Mouse (Mus musculus): Measurements from ENCODE around the gene Nufip1. TPM values are rescaled to one million over a fixed set of nuclear protein-coding genes. Genes with fewer than 3 reads are reported as not detected.
"Not testable (repeated sequence)": the region's sequence is repeated elsewhere in the genome, so short reads cannot be mapped to it uniquely, and the experiment has no call there.

Nufip1 gene
- polyA plus RNA-seq, 1 experiment, result 1.8 TPM

- no peak overlapping the region for H3K4me3 ChIP-seq (ENCODE audit: insufficient read depth, low read depth, low read length)
- no peak for DNase-seq
- TF ChIP-seq CTCF (conservative IDR thresholded peaks at IDR 0.05; ENCODE audit: insufficient read depth, insufficient read length, low read depth, low read length) (no peak), POLR2A (IDR thresholded peaks at IDR 0.05; ENCODE audit: low read depth, low read length) (no peak)
- no peaks in the 10 kb centered on the region for H3K4me1 ChIP-seq (ENCODE audit: control insufficient read depth, insufficient read depth, low read length)
- H3K27me3 ChIP-seq (replicated peaks; ENCODE audit: control insufficient read depth, insufficient read depth, low read length), result no peaks in the 10 kb centered on the region
- 72% methylated on average over 5 of the region's 5 CpGs for WGBS
- H3K27ac ChIP-seq (ENCODE audit: insufficient read depth, low read depth, low read length), result no peak overlapping the region
- no peaks in the 10 kb centered on the region for H3K36me3 ChIP-seq (ENCODE audit: control insufficient read depth, insufficient read depth, low read length)
These were observed 47.6 kb downstream of the Nufip1 start for GRCm38 (mm10) chr14:76158192-76158785.

GRCm38 (mm10) chr14:76160580-76160979 lies 49.9 kb downstream of the Nufip1 start:
- not testable (repeated sequence) for DNase-seq; H3K27ac ChIP-seq (ENCODE audit: insufficient read depth, low read depth, low read length); H3K27me3 ChIP-seq (replicated peaks; ENCODE audit: control insufficient read depth, insufficient read depth, low read length); H3K36me3 ChIP-seq (ENCODE audit: control insufficient read depth, insufficient read depth, low read length); H3K4me3 ChIP-seq (ENCODE audit: insufficient read depth, low read depth, low read length); H3K4me1 ChIP-seq (ENCODE audit: control insufficient read depth, insufficient read depth, low read length)
- 86% methylated on average over 6 of the region's 6 CpGs for WGBS

GRCm38 (mm10) chr14:76164236-76164635 lies 53.5 kb downstream of the Nufip1 start:
- TF ChIP-seq POLR2A (IDR thresholded peaks at IDR 0.05; ENCODE audit: low read depth, low read length) (no peak), CTCF (conservative IDR thresholded peaks at IDR 0.05; ENCODE audit: insufficient read depth, insufficient read length, low read depth, low read length) (no peak)
- no peak overlapping the region for H3K27ac ChIP-seq (ENCODE audit: insufficient read depth, low read depth, low read length)
- H3K27me3 ChIP-seq (replicated peaks; ENCODE audit: control insufficient read depth, insufficient read depth, low read length), result no peaks in the 10 kb centered on the region
- H3K36me3 ChIP-seq (ENCODE audit: control insufficient read depth, insufficient read depth, low read length), result no peaks in the 10 kb centered on the region
- WGBS, result 53% methylated on average over 11 of the region's 11 CpGs
- no peak for DNase-seq
- H3K4me3 ChIP-seq (ENCODE audit: insufficient read depth, low read depth, low read length), result no peak overlapping the region
- no peaks in the 10 kb centered on the region for H3K4me1 ChIP-seq (ENCODE audit: control insufficient read depth, insufficient read depth, low read length)

DNA sequence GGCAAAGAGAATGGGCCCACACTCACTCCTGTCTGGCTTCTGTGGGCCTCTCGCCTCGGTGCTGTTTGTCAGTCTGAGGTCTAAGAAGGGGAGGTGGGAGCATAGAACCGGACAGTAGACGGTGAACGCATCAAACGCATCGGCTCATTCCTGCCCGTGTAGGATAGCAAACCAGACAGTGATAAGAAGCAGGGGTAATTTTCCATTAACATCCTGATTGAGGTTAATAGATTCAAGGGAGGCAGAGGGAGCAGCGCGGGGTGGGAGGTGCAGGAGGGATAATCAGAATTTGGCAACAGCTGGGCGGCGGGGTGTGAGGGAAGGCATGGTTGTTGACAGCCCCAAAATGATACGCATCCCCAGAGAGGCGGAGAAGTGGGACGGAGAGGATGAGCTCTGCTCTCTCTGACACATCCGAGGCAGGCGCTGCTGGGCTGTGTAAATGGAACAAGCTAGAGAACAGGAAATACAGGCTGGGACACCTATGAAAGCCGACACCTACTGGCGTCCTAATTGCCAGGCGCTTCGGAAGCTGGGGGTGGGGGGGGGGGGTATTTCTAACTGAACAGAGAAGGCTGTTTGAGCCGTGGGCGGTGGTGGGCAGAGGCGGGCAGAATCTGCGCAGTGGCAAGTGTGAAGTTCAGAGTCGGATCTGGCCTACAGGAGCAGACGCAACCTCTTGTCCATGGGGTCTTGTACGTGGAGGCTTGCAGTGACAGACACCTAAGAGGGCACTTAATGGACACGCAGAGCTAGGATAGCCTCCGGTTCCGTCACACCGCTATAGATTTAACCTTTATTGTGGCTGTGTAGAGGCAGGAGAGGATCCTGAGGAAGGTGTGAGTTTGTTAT lies 54.4 kb downstream of the Nufip1 start:
- DNase-seq, result no peak
- no peak overlapping the region for H3K4me3 ChIP-seq (ENCODE audit: insufficient read depth, low read depth, low read length)

DNA sequence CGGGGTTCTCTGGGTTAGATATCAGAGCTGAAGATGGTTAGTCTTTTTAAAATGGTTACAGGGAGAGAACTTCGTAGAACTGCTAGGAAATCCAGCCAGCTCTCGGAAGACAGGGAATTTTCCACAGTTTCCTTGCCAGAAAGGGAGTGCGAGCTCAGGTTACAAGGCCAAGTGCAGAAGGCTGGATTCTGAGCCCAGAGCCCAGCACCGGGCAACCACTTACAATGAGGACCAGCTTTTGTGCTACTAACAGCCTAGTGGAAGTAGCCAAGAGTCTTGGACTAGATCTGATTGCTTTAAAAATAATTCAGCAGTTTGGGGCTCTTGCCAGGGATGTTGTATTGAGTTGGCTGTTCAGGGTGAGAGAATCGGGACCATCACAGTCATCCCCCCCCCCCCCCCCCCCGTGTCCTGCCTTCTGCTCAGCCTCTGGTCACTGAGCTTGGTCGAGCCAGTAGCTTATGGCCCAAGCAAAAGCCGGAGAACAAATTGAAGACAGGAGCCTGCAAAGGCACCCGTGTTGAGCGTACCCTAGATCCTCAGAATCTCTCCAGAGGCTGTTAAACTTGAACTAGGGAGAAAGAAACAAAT lies 59.3 kb downstream of the Nufip1 start:
- WGBS, result 47% methylated on average over 11 of the region's 11 CpGs
- no peaks in the 10 kb centered on the region for H3K36me3 ChIP-seq (ENCODE audit: control insufficient read depth, insufficient read depth, low read length)
- H3K4me3 ChIP-seq (ENCODE audit: insufficient read depth, low read depth, low read length), result no peak overlapping the region
- H3K4me1 ChIP-seq (ENCODE audit: control insufficient read depth, insufficient read depth, low read length), result no peaks in the 10 kb centered on the region
- TF ChIP-seq CTCF (conservative IDR thresholded peaks at IDR 0.05; ENCODE audit: insufficient read depth, insufficient read length, low read depth, low read length) (no peak), POLR2A (IDR thresholded peaks at IDR 0.05; ENCODE audit: low read depth, low read length) (no peak)
- H3K27me3 ChIP-seq (replicated peaks; ENCODE audit: control insufficient read depth, insufficient read depth, low read length), result no peaks in the 10 kb centered on the region
- no peak overlapping the region for H3K27ac ChIP-seq (ENCODE audit: insufficient read depth, low read depth, low read length)
- DNase-seq, result peak; percentile 21

More for the DNA sequence above, 54.4 kb downstream of the Nufip1 start:
- 20% methylated on average over 32 of the region's 32 CpGs for WGBS
- TF ChIP-seq POLR2A (IDR thresholded peaks at IDR 0.05; ENCODE audit: low read depth, low read length), result no peak
- no peak for TF ChIP-seq CTCF (conservative IDR thresholded peaks at IDR 0.05; ENCODE audit: insufficient read depth, insufficient read length, low read depth, low read length)
- Histone ChIP-seq H3K4me1 (ENCODE audit: control insufficient read depth, insufficient read depth, low read length) (no peaks in the 10 kb centered on the region), H3K27me3 (replicated peaks; ENCODE audit: control insufficient read depth, insufficient read depth, low read length) (no peaks in the 10 kb centered on the region), H3K27ac (ENCODE audit: insufficient read depth, low read depth, low read length) (no peak overlapping the region), H3K36me3 (ENCODE audit: control insufficient read depth, insufficient read depth, low read length) (no peaks in the 10 kb centered on the region)

DNA sequence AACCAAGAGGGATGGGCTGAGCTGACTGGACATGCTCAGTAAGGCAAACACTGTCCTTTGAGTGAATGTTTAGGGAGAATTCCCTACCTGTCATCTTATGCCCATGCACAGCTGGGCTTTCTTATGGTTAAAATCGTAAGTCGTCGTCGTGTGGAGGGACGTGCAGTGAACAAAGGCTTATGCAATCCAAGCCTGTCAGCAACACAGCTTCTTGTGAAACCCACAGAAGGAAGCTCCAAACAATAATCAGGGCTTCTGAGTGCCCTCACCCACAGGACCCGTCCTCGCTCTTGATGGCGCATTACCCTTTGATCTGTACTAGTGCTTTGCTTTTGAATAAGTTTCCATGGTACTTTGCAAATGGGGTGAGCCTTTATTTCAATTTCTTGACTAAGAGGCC lies 60.6 kb downstream of the Nufip1 start:
- DNase-seq, result no peak
- Histone ChIP-seq H3K36me3 (ENCODE audit: control insufficient read depth, insufficient read depth, low read length) (no peaks in the 10 kb centered on the region), H3K27ac (ENCODE audit: insufficient read depth, low read depth, low read length) (no peak overlapping the region), H3K27me3 (replicated peaks; ENCODE audit: control insufficient read depth, insufficient read depth, low read length) (no peaks in the 10 kb centered on the region), H3K4me3 (ENCODE audit: insufficient read depth, low read depth, low read length) (no peak overlapping the region), H3K4me1 (ENCODE audit: control insufficient read depth, insufficient read depth, low read length) (no peaks in the 10 kb centered on the region)
- WGBS, result 79% methylated on average over 8 of the region's 8 CpGs
- TF ChIP-seq POLR2A (IDR thresholded peaks at IDR 0.05; ENCODE audit: low read depth, low read length), result no peak
- TF ChIP-seq CTCF (conservative IDR thresholded peaks at IDR 0.05; ENCODE audit: insufficient read depth, insufficient read length, low read depth, low read length), result no peak

- no peak overlapping the region for H3K27ac ChIP-seq (ENCODE audit: insufficient read depth, low read depth, low read length)
- H3K36me3 ChIP-seq (ENCODE audit: control insufficient read depth, insufficient read depth, low read length), result no peaks in the 10 kb centered on the region
- no peaks in the 10 kb centered on the region for H3K4me1 ChIP-seq (ENCODE audit: control insufficient read depth, insufficient read depth, low read length)
- no peak overlapping the region for H3K4me3 ChIP-seq (ENCODE audit: insufficient read depth, low read depth, low read length)
- H3K27me3 ChIP-seq (replicated peaks; ENCODE audit: control insufficient read depth, insufficient read depth, low read length), result no peaks in the 10 kb centered on the region
- no peak for TF ChIP-seq CTCF (conservative IDR thresholded peaks at IDR 0.05; ENCODE audit: insufficient read depth, insufficient read length, low read depth, low read length)
- no peak for TF ChIP-seq POLR2A (IDR thresholded peaks at IDR 0.05; ENCODE audit: low read depth, low read length)
- DNase-seq, result no peak
- WGBS, result 85% methylated on average over 7 of the region's 7 CpGs
These were observed 63.6 kb downstream of the Nufip1 start for GRCm38 (mm10) chr14:76174328-76174727.

Measured in kidney, adult 2 months (tissue).